Mouse (Mus musculus): ENCODE measurements around the gene Gm43720.
A peak's percentile ranks its signal among the peaks of the same experiment; 100 is the strongest.

Gm43720 gene

DNA sequence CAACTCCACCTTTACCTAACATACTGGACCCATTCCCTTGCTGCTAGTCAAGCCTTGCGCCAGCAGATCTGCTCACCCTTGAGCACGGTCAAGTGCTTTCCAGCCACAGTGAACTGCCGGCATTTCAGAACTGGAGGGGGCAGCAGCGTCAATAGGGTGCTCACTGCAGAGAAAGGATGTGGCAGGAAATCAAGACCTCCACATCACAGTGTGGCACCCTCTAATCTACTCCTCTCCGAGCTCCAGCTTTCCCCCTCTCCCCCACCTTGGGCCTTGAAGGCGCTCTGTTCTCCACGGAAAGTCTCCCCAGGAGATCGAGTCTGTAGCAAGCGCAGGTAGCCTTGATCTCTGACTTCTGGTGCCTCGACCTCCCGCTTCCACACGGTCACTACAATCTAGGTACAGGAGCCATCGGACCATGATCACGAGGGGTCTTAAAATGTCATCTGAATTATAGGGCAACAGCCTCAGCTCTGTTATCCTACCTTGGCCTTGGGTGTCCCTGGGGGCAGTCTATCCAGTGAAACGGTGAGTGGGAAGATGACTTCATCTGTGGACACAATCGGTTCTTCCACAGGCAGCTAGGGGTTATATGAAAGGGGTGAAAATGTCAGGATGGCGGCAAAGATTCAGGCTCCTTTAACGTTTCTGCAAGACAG is 17.0 kb downstream of the Gm43720 start:
- no peak for DNase-seq (ENCODE audit: low read depth, low spot score)

DNA sequence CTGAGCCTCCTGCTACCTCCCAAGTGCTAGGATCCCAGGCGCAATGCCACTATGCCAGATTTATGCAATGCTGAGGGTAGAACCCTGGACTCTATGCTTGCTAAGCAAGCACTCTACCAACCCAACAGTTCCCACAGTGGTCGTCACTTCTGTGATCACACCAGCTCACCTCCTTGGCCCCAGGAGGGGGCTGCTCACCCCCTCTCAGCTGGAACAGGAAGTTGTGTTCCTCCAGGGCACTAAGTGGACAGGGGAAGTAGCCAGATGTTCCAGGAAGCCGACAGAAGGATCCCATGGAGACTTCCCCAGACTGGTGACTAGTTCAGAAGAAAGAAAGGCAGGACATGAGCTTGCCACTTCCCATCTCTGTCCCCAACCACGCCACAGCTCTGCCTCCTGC is 17.8 kb downstream of the Gm43720 start:
- DNase-seq (ENCODE audit: low read depth, low spot score) = no peak

DNA sequence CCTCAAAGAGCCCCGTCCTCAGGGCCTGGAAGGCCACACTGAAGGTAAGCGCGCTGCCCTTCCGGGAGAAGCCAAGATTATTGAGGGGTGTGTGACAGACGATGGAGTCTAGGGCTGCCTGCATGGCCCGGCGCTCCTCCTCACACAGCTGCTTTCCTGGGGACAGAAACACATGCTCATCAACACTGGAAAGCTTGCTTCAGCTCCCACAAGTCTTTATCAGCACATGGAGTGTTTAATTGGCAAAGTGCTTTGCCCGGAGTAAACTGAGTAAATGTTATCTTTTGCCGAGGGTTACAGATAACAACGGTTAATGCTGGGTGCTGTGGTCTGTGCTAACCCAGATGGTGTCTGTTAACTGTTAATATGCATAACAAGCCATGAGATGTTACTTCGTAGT is 18.9 kb downstream of the Gm43720 start:
- no peak for DNase-seq (ENCODE audit: low read depth, low spot score)

DNA sequence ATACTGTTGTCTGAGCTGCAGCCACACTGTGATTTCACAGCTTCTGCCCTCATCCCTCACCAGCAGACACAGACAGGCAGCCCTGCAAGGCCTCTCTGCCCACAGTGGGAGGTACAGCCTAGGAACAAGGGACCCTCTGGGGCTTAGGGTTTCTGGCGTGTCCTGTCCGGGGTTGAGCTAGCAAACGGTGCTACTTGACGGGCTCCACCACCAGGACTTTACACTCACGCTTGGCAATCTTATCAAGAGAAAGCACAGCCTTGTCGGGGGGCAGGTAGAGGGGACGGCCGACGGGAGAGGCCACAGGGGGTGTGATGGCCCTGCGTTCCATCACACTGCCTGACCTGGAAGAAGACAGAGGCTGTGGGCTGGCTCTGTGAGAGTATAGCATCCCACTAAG is 19.7 kb downstream of the Gm43720 start:
- no peak for DNase-seq (ENCODE audit: low read depth, low spot score)

DNA sequence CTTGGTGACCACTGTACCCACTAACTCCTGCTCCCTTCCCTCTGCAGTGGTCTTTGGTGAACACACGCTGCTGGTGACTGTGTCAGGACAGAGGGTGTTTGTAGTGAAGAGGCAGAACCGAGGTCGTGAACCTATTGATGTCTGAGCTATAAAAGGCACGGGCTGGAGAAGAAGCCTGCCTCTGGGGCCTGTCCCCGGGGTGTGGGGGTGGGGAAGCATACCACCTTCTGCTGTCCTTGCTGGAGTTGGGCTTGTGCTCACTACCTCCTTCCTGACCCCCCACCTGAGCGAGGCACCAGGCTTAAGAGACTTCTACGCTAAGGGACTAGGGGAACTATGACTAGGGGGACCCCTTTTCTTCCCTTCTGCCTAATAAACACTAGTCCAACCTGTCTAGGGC is 20.8 kb downstream of the Gm43720 start:
- no peak for DNase-seq (ENCODE audit: low read depth, low spot score)

DNA sequence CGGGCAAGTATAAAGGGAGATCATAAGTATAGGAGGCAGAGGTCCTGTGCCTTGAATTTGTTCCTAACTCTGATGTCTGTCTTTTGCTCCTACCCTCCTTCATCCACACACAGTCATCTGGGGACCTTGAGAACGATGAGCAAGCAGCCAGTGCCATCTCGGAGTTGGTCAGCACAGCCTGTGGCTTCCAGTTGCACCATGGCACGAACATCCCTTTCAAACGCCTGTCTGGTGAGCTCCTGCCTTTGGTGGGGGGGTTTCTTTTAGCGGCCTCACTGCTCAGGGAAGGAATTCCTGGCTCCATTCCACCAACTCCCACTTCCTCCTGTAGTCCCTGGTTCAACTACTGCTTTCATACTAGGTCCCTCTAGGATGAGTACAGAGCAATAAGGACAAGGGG is 21.2 kb downstream of the Gm43720 start:
- DNase-seq (ENCODE audit: low read depth, low spot score) = peak; percentile 36

DNA sequence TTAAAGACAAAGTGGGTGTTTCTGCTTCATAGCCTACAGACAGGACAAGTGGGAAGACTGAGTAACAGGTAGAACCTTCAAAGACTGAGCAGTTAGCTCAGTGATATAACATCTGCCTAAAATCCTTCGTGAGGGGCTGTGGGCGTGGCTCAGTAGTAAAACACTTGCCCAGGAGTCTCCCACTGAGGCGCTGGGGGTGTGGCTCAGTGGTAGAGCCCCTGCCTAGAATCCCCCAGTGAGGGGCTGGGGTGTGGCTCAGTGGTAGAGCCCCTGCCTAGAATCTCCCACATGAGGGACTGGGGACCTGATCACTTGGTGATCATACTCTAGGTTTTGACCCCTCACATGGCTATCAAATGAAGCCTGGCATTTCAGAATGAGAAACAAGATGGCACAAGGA is 21.7 kb downstream of the Gm43720 start:
- no peak for DNase-seq (ENCODE audit: low read depth, low spot score)

DNA sequence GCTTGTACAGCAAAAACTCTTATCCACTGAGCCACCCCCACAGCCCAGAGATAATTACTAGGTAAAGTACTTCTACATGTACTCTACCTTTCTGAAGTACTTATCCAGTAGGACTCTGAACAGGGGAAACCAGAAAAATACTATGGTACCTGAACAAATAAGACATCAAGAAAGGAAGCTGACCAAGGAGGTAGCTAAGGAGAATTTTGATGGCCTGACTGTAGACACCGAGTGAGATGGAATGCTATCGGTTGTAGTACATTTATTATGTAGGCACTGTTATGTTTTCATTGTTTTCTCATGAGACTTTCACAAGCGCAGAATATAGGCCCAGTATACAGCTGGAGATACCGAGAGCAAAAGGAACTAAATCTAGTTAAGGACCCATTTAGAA is 22.2 kb downstream of the Gm43720 start:
- DNase-seq (ENCODE audit: low read depth, low spot score) = no peak

DNA sequence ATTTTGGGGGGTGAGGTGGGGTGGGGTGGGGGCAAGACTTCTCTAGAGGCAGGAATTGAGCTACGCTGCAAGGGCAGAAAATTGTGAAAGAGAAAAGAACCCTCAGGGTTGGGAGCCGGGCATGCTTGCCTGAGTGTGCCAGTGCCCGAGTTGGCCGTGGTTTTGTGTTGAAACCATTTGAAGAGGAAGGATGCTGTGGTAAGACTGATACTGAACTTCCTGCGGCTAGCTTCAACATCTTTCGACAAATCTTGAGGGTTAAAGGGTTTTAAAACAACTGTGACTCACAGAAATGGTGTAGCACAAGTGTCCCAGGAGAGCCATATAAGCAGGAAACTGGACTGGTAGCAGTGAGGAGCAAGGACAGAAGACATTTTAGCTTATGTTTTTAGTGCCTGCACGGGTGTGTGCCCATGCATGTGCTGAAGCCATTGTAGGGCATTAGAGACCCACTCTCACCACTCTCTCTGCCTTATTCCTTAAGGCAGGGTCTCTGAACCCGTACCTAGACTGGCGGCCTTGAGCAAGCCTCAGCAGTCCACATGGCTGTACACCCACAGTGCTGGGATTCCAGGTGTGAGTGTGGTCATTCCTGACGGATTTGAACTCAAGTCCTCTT is 22.7 kb downstream of the Gm43720 start:
- no peak for DNase-seq (ENCODE audit: low read depth, low spot score)

DNA sequence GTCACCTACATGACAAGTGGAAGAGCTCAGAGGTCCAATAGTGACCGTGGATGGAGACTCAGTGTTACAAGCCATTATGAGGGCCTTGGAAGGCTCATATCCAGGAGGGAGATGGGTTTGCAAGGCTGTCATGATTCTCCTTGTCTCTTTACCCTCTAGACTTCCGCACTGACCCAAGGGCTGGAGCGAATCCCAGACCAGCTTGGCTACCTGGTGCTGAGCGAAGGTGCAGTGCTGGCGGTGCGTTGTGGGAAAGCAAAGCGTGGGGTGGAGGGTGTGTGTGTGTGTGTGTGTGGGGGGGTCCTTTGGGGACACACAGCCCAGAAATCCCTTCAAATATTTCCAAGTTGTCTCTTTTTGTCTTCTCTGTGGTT is 23.7 kb downstream of the Gm43720 start:
- no peak for DNase-seq (ENCODE audit: low read depth, low spot score)

DNA sequence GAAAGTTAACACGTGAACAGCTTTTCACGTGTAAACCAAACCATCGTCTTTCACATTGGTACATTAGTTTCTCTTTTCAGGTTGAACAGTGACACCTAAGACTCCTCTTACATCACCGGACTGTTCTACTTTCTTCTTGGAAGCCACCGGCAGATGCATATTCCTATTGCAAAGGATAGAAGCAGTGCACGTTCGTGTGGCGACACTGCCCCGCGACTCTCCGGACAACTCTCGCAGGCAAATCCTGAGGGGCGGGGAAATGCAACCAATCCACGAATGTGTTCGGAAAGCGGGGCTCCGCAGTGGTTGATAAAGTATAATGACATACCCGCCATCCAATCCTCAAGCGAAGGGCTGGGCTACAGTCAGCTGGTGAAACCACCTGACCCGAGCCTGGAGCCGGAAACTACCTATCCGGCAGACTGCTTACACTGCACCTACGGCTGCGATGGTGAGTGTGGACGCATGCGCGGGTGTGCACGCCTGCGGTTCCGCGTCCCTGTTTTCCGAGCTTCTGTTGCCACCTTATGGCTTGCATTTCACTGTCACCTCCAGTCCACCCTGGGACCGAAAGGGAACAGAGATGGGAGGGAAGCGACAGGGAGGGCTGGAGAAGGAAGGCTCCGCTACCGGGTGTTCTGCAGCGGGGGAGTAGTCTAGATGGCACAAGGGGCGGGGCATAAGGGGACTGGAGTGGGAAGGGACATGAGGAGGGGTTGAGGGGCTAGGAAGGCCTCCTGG is 24.2 kb downstream of the Gm43720 start, which contains the start of gene Lamtor4:
TSS of gene Lamtor4 (plus strand) at position 130 of the 741 bp plus-strand sequence.
- peak; percentile 99 for DNase-seq (ENCODE audit: low read depth, low spot score)

DNA sequence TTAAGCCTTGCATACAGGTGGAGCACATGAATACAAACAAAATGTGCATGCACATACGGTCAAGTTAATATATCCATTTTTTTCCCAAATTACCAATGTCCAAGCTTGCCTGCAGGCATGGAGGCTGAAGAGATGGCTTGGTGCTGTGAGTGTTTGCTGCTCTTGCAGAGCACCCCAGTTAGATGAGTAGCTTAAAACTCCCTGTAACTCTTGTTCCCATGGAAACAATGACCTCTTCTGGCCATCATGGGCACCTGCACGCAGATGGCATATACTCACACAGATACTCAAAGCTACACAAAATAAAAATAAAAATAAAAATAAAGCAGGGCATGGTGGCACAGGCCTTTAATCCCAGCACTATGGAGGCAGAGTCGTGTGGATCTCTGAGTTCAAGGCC is 26.7 kb downstream of the Gm43720 start:
- DNase-seq (ENCODE audit: low read depth, low spot score) = no peak

DNA sequence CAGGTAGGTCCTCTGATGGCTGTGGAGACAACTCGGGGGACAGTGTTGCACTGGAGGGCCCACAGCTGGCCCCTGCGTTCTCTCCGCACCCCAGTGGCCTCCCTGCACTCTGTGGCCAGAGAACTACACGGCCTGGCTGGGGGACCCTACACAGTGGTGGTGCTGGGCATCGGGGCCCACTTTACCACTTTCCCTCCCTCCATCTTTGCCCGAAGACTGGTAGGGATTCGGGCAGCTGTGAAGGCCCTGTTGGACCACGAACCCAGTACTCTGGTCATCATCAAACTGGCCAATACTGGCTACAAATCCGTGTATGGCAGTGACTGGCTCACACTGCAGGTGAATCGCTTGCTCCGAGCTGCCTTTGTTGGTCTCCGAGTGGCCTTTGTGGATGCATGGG is 28.6 kb downstream of the Gm43720 start:
- no peak for DNase-seq (ENCODE audit: low read depth, low spot score)

DNA sequence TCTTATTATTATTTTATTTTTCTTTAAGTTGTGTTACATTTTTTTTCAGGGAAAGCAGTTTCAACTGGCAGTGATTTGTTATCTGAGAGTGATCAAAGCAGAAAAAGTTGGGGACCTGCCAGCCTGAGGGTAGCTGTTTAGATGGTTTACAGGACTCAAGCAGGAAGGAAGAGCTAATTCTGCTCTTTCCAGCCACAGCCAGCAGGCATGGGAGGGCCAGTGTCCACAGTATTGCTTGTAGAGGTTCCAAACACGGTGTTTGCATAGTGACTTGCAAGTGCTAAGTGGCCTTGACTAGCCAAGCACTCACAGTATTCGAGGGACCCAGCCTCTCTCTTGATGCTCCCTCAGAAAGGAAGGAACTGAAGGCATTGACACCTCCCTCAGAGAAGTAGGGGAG is 38.2 kb downstream of the Gm43720 start:
- no peak for DNase-seq (ENCODE audit: low read depth, low spot score)

DNA sequence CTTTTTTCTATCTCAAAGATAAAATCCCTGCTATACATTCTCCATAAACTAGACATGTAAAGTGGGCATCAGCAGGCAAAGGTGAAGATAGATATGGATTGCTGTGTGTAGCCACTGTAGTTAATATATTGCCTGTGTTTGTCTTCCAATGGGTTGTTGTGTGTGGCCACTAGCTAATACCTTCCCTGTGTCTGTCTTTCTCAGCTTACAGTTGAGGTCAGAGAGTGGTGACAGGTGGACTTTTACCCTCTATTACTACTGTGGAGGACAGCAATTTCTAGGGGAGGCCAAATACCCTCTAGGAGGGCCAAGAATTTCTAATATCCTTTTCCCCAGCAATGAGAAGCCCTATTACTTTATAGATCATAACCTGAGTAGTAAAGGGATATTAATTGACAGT is 45.5 kb downstream of the Gm43720 start:
- DNase-seq (ENCODE audit: low read depth, low spot score) = no peak

DNA sequence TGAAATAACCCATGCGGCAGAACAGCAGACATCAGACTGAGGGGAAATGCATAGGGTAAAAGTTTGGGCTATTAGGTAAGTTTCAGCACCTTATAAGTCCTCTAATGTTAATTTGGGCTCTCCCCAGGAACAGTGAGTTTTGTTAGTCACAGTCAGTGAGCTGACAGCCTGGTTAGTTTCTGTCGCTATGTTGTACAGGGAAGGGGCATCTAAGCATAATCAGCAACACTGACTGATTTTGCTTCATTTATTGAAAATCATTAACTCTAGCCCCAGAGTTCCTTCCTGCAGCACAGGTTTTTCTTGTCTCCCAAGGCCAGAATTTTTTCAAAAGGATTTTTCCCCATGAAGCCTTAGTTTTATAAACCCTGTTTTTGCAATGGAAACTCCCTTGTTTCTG is 46.0 kb downstream of the Gm43720 start:
- no peak for DNase-seq (ENCODE audit: low read depth, low spot score)

DNA sequence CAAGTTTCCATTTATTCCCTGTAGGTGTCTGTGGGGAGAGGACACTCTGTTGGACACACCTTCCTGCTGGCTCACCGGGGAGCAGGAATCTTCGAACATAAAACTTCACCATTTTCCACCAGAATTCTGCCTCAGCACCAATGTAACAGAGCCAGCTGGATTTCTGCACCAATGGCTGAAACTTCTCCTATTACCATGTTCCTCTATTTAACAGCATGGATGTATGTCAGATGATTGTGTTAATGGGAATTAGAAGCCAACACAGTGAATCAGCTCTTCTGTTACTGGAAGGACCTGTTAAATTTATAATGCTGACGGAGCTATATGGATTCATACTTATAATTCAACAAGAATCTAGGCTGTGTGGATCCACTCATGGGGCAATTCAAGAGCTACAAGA is 50.2 kb downstream of the Gm43720 start:
- no peak for DNase-seq (ENCODE audit: low read depth, low spot score)

DNA sequence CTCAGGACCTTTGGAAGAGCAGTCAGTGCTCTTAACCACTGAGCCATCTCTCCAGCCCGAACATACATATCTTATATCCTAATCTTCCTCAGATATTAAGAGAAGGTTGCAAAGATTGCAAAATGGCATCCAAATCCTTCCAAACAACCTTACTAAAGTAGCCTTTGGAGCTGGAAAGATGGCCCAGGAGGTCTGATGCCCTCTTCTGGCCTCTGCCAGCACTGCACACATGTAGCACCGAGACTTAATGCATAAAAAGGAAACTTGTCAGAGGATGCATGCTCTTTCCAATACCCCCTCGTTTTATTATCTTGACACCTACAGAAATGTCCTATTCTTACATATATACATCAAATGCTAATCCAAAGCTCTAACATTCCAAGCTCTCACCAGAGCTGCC is 51.7 kb downstream of the Gm43720 start:
- peak; percentile 16 for DNase-seq (ENCODE audit: low read depth, low spot score)

DNA sequence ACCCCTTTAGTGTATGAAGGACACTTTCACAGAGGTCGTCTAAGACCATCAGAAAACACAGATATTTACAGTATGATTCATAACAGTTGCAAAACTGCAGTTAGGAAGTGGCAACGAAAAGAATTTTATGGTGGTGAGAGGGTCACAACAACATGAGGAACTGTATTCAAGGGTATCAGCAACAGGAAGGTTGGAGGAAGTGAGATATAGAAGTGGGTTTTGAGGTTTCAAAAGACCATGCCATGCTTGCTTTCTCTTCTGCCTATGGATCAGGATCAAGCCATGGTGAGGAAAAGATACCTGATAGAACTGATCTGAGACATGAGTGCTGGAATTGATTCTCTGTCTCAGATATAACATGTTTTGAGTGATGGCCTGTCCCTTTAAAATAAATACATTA is 52.4 kb downstream of the Gm43720 start:
- no peak for DNase-seq (ENCODE audit: low read depth, low spot score)

DNA sequence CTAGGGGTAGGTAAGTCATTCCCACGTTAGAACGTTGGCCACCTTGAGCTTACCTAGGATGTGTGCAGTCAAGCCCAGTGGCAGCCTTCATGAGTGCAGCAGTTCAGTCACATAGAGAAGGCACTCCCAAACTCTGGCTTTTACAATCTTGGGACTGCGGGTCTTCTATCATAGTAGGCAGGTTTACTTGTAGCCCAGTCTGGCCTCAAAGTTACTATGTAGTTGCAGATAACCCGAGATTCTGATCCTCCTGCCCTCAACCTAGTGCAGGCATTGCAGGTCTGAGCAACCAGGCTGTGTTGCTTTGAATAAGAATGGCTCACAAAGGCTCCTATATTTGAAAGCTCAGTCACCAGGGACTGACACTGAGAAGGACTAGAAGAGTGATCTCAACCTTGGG is 53.3 kb downstream of the Gm43720 start:
- DNase-seq (ENCODE audit: low read depth, low spot score) = no peak

DNA sequence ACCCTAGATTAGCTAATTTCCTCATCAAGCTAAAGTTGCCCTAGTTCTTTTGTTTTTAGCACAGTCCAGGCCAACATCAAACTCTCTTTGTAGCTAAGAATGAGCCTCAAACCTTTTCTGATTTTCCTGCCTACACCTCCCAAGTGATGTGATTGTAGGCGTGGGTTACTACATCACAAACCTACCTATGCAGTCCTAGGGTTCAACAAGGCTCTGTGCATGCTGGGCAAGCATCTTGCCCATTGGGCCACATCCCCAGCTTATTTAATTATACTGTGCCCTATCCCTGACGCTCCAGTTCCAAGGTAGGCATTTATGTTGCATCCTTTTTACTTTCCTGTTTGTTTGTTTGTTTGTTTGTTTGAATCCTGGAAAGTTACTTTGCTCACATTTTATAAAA is 54.1 kb downstream of the Gm43720 start, which contains the start of gene Nxpe5:
TSS of gene Nxpe5 (plus strand) at position 199 of the 400 bp plus-strand sequence.
- DNase-seq (ENCODE audit: low read depth, low spot score) = no peak

DNA sequence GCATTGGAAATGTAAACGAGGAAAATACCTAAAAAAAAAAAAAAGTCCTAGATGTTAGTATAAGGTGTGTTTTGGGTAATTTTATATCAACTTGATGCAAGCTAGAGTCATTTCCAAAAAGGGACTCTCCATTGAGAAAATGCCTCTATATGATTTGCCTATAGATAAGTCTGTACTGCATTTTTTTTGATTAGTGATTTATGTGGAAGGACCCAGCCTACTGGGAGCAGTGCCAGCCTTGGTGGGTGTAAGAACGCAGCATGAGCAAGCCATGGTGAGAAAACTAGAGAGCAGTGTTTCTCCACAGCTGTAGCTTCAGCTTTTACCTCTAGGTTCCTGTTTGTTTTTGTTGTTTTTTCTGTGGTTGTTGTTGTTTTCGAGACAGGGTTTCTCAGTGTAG is 56.5 kb downstream of the Gm43720 start:
- peak; percentile 10 for DNase-seq (ENCODE audit: low read depth, low spot score)

DNA sequence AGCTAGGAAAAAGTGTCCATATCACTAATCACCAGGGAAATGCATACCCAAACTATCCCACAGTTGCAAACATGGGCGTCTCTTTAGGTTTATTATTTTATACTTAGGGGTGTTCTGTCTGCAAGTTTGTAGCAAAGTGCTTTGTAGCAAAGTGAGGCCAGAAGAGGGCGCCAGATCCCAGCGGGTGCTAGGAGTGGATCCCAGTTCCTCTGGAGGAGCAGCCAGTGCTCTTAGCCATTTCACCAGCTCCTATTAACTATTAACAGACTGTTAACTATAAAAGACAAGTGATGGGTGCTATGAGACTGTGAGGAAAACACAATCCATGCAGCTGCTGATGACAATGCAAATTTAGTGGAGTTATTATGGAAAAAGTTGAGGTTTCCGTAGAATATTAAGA is 57.6 kb downstream of the Gm43720 start:
- DNase-seq (ENCODE audit: low read depth, low spot score) = peak; percentile 81

All from brain, adult 2 months (tissue).